Mouse (Mus musculus): ENCODE measurements around the gene Fam78a. TPM values are rescaled to one million over a fixed set of nuclear protein-coding genes. Genes with fewer than 3 reads are reported as not detected.

Gene Fam78a
- polyA plus RNA-seq, 1 experiment from 2014 or later = 1.5 TPM

DNA sequence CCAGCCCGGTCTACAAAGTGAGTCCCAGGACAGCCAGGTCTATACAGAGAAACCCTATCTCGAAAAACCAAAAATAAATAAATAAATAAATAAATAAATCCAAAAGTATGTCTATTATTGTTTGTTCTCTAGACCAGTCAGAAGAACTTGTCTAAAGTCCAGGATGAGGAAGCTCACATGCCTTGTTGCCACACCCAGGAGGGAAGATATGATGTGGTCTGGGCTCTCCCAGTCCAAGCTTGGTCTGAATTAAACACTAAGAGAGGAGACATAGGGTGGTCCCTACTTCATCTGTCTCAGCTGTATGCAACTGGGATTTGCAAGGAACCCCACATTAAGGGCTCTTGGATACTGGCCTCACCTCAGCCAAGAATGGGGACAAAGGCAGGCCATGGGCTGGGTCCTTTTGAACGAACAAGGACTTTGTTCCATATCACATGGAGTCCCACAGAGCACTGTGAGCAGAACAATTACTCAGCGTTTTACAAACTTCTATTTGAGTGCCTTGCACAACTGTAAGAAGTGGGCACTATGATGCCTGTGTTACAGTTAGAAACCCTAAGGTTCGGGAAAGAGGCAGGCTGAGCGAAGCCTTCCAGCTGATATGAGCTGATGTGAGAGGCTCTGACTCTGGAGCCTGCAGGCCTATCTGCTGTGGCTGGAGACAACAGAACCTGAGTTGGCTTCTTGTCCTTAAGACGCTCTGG is 9.5 kb upstream of the Fam78a start:
- H3K27me3 ChIP-seq (ENCODE audit: poor library complexity, severe bottlenecking) = peaks cover 17% of the 10 kb centered on the region
- 87% methylated on average over 7 of the region's 7 CpGs for WGBS
- no peaks in the 10 kb centered on the region for H3K36me3 ChIP-seq (replicated peaks)
- DNase-seq (ENCODE audit: extremely low spot score, low spot score) = no peak
- peaks cover 18% of the 10 kb centered on the region for H3K4me1 ChIP-seq
- H3K9me3 ChIP-seq = no peaks in the 10 kb centered on the region
- no peak overlapping the region for H3K4me3 ChIP-seq
- H3K27ac ChIP-seq = no peak overlapping the region

DNA sequence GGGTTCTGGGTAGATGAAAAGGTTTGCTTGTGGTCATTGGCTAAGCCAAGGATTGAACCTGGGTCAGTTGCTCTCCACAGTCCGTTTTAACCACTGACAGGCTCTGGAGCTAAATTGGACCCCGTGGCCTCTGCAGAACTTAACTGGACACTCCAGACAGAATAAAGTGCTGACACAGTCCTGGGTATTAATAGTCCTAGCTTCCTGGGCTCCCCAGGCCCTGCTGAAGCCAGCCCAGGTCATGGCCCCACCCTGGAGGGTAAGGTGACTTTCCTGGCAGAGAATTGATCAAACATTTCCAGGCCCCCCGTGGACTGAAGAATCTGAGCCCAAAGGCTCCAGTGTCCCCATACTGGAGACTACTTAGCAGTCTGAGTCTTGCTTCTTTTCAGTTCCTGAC is 7.3 kb upstream of the Fam78a start:
- Histone ChIP-seq H3K4me3 (no peak overlapping the region), H3K9me3 (no peaks in the 10 kb centered on the region), H3K27me3 (ENCODE audit: poor library complexity, severe bottlenecking) (peaks cover 39% of the 10 kb centered on the region), H3K4me1 (peaks cover 29% of the 10 kb centered on the region), H3K27ac (no peak overlapping the region), H3K36me3 (replicated peaks) (no peaks in the 10 kb centered on the region)
- no peak for DNase-seq (ENCODE audit: extremely low spot score, low spot score)
- 64% methylated on average over 3 of the region's 3 CpGs for WGBS

DNA sequence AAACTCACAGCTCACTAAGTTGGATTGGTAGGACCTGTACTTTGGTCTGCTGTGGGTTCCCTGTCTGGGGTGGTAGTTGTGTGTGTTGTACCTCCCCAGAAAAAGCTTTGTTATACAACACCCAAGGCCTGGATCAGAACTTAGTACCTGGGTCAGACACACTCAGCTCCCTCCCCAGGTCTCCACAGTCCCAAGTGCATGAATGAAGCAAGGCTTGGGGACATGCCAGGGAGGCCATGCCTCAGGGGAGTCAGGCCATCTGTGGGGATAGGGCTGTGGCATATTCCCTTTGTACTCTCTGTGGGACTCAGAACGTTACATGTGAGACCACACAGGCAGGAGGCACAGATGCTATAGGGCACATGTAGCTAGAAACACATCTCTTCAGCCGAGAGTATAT is 5.5 kb upstream of the Fam78a start:
- peaks cover 13% of the 10 kb centered on the region for H3K4me1 ChIP-seq
- no peaks in the 10 kb centered on the region for H3K36me3 ChIP-seq (replicated peaks)
- DNase-seq (ENCODE audit: extremely low spot score, low spot score) = no peak
- H3K4me3 ChIP-seq = no peak overlapping the region
- no peaks in the 10 kb centered on the region for H3K9me3 ChIP-seq
- peaks cover 57% of the 10 kb centered on the region for H3K27me3 ChIP-seq (ENCODE audit: poor library complexity, severe bottlenecking)
- 80% methylated on average over 2 of the region's 2 CpGs for WGBS
- H3K27ac ChIP-seq = no peak overlapping the region

DNA sequence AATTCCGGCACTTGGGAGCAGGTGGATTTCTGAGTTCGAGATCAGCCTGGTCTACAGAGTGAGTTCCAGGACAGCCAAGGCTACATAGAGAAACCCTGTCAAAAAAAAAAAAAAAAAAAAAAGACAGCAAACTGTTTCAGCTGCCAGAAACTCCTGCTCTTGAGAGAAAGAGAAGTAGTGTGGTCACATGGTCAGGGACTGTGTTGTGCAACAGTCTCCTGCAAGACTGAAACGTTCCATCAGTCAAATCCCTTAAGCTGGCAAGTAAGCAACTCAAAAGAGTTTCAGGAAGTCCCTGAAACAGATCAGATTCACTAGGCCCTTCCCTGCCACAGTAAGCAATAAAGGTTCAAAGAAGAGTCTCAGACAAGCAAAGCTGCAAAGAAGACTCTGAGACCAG is 4.9 kb upstream of the Fam78a start:
- no peaks in the 10 kb centered on the region for H3K36me3 ChIP-seq (replicated peaks)
- peaks cover 62% of the 10 kb centered on the region for H3K27me3 ChIP-seq (ENCODE audit: poor library complexity, severe bottlenecking)
- WGBS = 82% methylated on average over 3 of the region's 3 CpGs
- no peaks in the 10 kb centered on the region for H3K9me3 ChIP-seq
- no peak overlapping the region for H3K27ac ChIP-seq
- no peak overlapping the region for H3K4me3 ChIP-seq
- DNase-seq (ENCODE audit: extremely low spot score, low spot score) = no peak
- peaks cover 15% of the 10 kb centered on the region for H3K4me1 ChIP-seq

DNA sequence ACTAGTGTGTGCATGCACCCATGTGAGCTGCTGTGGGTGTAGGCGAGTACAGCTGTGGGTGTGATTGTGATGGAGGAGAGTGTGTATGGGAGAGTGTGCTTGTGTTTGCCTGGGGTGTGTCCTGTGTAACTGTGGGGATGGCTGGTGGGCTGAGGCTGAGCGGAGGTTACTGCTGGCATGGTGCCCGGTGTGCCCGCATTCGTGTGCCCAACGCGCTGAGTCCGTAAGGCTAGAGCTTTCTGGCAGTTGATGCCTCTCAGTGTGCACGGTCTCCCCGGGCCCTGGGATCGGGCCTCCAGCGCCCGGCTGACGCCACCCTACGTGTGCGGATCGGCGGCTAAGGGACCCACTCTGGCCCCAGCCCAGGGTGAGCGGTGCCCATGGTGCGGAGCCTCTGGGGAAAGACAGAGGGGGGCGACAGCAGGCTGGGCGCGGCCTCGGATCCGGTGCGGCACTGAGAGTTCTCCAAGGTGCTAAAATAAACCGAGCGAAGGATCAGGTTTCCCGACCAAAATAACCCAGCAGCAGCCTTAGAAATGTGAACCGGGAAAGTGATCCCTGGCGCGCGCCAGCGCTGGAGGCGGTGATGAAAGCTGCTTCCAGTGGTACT is 3.8 kb upstream of the Fam78a start:
- Histone ChIP-seq H3K27ac (no peak overlapping the region), H3K4me3 (peak overlapping the region; percentile 37), H3K27me3 (ENCODE audit: poor library complexity, severe bottlenecking) (peaks cover 73% of the 10 kb centered on the region), H3K4me1 (peaks cover 27% of the 10 kb centered on the region), H3K36me3 (replicated peaks) (no peaks in the 10 kb centered on the region), H3K9me3 (no peaks in the 10 kb centered on the region)
- 11% methylated on average over 35 of the region's 35 CpGs for WGBS
- DNase-seq (ENCODE audit: extremely low spot score, low spot score) = no peak

DNA sequence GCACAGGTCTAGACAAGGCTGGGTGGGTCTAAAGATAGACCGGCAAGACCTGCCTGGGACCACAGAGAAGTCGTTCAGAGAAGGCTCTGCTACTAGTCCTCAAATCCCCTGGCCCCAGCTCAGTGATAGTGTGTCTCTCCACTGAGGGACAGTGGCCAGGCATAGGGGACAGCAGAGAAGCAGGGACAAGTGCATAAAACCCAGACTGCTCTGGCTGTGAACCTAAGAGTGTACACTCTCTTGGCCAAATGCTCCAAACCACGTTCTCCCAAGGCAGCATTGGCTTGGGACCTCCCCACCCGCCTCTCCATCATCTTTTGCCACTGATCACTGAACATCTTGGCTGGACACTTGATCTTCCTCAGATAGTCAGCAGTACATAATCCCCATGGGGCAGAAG is 2.9 kb upstream of the Fam78a start:
- peaks cover 35% of the 10 kb centered on the region for H3K4me1 ChIP-seq
- no peaks in the 10 kb centered on the region for H3K9me3 ChIP-seq
- no peak overlapping the region for H3K4me3 ChIP-seq
- 62% methylated on average over 4 of the region's 4 CpGs for WGBS
- no peaks in the 10 kb centered on the region for H3K36me3 ChIP-seq (replicated peaks)
- no peak overlapping the region for H3K27ac ChIP-seq
- no peak for DNase-seq (ENCODE audit: extremely low spot score, low spot score)
- H3K27me3 ChIP-seq (ENCODE audit: poor library complexity, severe bottlenecking) = peaks cover 82% of the 10 kb centered on the region

DNA sequence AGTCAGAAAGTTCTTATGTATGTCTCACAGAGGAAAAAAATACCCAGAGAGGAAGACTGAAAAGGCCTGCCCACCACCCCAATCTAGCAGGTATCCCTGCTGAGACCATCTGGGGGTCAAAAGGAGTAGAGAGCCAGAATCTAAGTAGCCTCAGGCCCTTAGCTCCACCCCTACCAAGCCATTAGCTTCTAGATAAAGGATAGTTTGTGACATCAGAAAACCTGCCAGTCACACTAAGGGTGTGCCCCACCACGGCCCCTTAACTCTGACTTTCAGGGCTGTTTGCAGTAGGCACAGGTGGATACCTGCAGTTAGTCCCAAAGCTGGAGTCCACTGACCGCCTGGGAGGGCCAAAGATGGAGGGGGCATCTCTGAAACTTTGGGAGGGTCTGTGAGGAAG is 574 bp upstream of the Fam78a start:
- H3K27ac ChIP-seq = no peak overlapping the region
- WGBS = 64% methylated on average over 2 of the region's 2 CpGs
- H3K36me3 ChIP-seq (replicated peaks) = no peaks in the 10 kb centered on the region
- H3K4me1 ChIP-seq = peaks cover 40% of the 10 kb centered on the region
- no peak overlapping the region for H3K4me3 ChIP-seq
- no peaks in the 10 kb centered on the region for H3K9me3 ChIP-seq
- H3K27me3 ChIP-seq (ENCODE audit: poor library complexity, severe bottlenecking) = peaks cover 100% of the 10 kb centered on the region
- DNase-seq (ENCODE audit: extremely low spot score, low spot score) = no peak

DNA sequence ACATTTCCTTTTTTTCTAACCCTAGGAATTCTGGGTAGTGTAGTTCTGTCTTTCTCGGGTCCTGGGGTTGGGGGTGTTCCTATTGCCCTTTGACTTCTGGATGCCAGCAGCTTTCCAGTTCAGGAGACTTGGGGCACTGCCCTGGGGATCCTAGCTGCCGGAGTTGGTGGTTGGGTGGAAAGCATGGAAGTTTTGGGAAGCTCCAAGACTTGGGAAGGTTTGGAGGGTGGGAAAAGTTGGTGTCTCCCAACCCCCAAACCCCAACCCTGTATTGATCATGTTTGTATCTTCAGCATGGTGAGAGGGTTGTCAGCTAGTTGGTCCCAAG is 179 bp upstream of the Fam78a start:
- Histone ChIP-seq H3K27me3 (ENCODE audit: poor library complexity, severe bottlenecking) (peaks cover 96% of the 10 kb centered on the region), H3K27ac (peak overlapping the region; percentile 79; the same call in 1 of the 2 replicates), H3K4me3 (peak overlapping the region; percentile 63), H3K4me1 (peaks cover 43% of the 10 kb centered on the region), H3K36me3 (replicated peaks) (no peaks in the 10 kb centered on the region), H3K9me3 (no peaks in the 10 kb centered on the region)
- no peak for DNase-seq (ENCODE audit: extremely low spot score, low spot score)
- 25% methylated on average over 2 of the region's 2 CpGs for WGBS

DNA sequence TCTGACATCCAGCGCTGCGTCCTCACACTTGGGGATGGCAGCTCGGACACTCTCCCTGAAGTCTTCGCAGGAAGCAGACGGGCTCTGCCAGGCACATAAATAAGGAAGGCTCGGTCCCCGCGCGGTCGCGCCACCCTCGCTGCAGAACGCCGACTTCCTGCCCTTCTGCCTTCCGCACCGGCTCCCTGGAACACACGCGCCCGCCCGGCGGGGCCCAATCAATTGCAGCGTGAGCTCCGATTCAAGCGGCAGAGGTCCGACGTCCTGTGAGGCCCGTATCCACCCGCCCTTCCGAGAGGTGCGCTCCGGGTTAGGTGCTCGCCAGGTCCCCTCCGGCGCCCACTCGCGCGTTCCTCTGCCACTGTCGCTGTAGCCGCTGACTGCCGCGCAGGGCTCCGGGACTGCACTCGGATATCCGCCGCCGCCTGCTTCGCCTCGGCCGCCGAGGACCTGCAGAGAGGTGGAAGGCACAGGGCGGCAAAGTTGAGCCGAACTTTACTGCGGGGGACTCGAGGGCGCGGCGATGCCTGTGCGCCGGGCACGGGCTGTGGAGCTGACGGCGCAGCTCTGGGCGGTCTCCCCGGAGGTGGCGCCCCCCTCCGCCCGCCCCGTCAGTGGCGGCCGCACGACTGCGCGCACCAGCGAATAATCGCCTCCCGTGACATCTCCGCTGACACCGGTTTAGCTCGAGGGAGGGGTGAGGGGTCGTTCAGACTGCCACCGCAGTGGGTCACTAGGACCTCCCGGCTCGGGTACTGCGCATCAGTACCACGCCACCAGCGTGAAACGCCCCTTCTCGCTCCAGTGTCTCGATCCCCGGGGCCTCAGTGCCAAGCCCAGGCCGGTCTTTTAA is 1.3 kb downstream of the Fam78a start:
- Histone ChIP-seq H3K27ac (peak overlapping the region; percentile 79), H3K4me1 (peaks cover 46% of the 10 kb centered on the region), H3K27me3 (ENCODE audit: poor library complexity, severe bottlenecking) (peaks cover 84% of the 10 kb centered on the region), H3K9me3 (no peaks in the 10 kb centered on the region), H3K36me3 (replicated peaks) (no peaks in the 10 kb centered on the region), H3K4me3 (peak overlapping the region; percentile 63)
- under 1% methylated on average over 91 of the region's 91 CpGs for WGBS
- DNase-seq (ENCODE audit: extremely low spot score, low spot score) = peak; percentile 41

DNA sequence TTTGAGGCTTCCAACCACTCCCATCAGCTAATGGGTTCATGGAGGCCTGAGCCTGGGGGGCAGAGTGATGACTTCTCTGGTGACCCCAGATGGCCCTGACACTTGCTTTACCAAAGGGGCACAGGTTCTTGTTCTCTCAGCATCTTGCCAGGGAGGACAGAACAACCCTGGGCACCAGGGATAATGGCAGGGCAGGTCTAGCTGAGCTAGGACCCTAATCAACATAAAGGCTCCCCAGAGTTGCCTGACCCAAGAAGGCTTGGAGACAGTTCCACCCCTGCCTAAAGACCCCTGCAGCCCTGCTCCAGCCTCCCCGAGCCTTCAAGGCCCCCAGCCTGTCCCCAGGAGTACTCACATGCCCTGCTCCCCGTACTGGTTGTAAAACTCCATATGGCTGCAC is 2.4 kb downstream of the Fam78a start:
- H3K4me3 ChIP-seq = peak overlapping the region; percentile 63
- peaks cover 45% of the 10 kb centered on the region for H3K4me1 ChIP-seq
- H3K36me3 ChIP-seq (replicated peaks) = no peaks in the 10 kb centered on the region
- no peak overlapping the region for H3K27ac ChIP-seq
- DNase-seq (ENCODE audit: extremely low spot score, low spot score) = no peak
- peaks cover 77% of the 10 kb centered on the region for H3K27me3 ChIP-seq (ENCODE audit: poor library complexity, severe bottlenecking)
- H3K9me3 ChIP-seq = no peaks in the 10 kb centered on the region
- WGBS = 52% methylated on average over 2 of the region's 2 CpGs

DNA sequence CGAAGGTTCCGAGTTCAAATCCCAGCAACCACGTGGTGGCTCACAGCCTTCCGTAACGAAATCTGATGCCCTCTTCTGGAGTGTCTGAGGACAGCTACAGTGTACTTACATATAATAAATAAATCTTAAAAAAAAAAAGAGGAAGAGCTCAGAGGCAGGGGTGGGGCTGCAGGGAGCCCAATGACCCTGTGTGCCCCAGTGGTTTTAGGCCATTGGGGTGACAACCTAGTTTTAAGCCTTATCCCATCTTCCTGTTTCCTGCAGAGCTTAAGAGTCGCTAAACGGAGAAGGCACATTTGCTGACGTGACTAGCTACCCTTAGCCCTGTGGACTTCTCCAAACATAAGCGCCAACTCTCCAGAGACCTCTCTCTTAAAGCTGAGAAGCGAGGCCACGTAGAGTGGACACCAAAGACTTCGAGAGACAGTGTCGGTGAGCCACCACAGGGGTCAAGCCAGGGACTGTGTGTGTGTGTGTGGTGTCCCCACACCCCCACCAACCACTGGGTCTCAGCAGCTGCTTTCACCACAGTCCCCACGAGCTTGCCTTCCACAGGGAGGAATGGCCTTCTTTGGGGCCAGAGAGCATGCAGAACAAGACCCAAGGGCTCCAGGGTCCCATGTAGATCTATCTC is 3.2 kb downstream of the Fam78a start:
- DNase-seq (ENCODE audit: extremely low spot score, low spot score) = no peak
- Histone ChIP-seq H3K27me3 (ENCODE audit: poor library complexity, severe bottlenecking) (peaks cover 68% of the 10 kb centered on the region), H3K4me1 (peaks cover 45% of the 10 kb centered on the region), H3K4me3 (peak overlapping the region; percentile 63; the same call in 1 of the 2 replicates), H3K9me3 (no peaks in the 10 kb centered on the region), H3K27ac (no peak overlapping the region), H3K36me3 (replicated peaks) (no peaks in the 10 kb centered on the region)
- WGBS = 85% methylated on average over 14 of the region's 14 CpGs

DNA sequence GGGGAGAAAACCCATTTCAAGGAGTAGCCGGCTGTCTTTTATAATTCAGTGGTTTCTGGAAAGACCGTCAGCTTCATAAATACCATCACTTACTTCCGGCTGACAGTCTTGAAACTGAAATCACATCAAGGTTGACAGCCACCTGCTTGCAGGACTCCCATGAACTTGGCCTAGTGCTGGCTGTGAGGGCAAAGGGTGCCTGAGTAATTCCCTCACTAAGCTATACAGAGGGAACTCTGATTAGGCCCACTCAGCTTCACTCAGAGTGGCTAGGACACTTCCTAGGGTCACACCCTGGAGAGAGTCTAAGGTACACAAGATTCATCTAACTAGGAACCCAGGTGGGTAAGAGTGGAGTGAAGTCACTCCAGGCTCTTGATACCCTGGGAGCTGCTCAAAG is 4.0 kb downstream of the Fam78a start:
- Histone ChIP-seq H3K9me3 (no peaks in the 10 kb centered on the region), H3K36me3 (replicated peaks) (no peaks in the 10 kb centered on the region), H3K27ac (no peak overlapping the region), H3K4me1 (peaks cover 45% of the 10 kb centered on the region), H3K4me3 (no peak overlapping the region), H3K27me3 (ENCODE audit: poor library complexity, severe bottlenecking) (peaks cover 61% of the 10 kb centered on the region)
- 96% methylated on average over 3 of the region's 3 CpGs for WGBS
- DNase-seq (ENCODE audit: extremely low spot score, low spot score) = no peak
